Mouse (Mus musculus) stomach, postnatal 0 days (tissue): ENCODE data around the gene Cep112.

Experiments
- CTCF ChIP-seq: IDR thresholded peaks from 2 replicates; pipeline ENCODE4 v1.5.1; 2016; ENCODE audit warnings: antibody characterized with exemption, low read depth, mild to moderate bottlenecking, moderate library complexity
- EP300 ChIP-seq: optimal IDR thresholded peaks from 2 replicates; pipeline ENCODE3; 2016; ENCODE audit warnings: antibody characterized with exemption

DNA sequence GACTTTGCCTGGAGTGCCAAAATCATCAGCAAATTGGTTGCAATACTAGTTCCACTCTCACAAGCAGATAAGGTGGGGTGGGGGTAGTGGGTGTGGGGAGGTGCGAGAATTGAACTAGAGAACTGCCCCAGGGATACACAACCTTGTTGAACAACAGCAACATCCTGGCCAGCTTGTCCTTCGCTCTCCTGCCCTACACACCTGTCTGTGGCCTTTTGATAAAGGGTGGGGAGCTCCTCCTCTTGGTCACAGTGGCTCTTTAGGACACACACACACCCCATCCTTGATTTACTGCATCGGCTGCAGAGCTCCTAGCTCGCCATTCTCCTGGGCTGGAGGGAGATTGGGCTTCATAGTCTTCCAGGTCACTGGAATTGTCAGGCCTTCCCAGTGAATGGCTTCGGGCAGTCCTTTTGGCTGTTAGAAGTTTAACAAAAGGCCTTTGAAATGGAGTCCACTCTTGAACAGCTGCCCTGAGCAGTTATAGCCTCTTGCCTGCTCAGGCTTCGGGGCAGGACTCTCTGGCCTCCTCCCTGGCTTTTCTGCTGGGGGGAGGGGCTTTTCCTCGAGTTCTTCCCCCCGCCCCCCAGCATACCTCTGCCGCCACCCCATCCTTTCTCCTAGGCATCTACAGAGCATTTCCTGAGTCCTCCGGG is 469.0 kb downstream of the Cep112 start:
- TF ChIP-seq CTCF (no peak), EP300 (no peak)
